15 mouse cellular contexts compared by ENCODE assay signal in the genomic region with DNA sequence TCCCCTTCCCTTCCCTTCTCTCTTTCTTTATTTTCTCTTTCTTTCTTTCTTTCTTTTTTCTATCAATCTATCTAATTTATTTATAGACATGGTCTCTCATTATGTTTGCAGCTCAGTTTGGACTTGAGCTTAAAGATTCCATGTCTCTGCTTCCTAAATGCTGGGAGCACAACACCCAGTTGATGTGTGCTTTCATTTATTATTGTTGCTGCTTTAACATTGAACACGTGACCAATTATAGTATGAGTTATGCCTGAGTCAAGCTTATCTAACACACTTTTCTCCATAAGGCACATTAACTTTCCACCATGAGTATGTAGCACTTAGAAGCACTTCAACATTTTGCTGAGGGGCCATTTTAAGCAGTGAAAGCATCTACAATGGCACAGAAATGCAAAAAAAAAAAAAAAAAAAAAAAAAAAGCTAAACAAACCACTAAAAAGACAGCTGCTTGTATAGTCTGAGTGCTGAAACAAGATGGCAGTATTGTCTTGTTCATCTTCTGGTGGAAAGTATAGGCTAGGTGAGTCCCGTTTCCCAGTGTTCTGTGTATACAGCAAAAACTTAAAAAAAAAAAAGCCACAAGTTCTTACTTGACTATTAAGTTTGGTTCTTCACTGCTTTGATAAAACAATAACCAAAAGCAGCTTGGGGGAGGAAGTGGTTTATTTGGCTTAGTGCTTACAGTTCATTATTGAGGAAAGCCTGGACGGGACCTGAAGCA. TPM values are rescaled to one million over a fixed set of nuclear protein-coding genes. Genes with fewer than 3 reads are reported as not detected.
A peak's percentile ranks its signal among the peaks of the same experiment; 100 is the strongest.
DNase-seq lines count a peak whose midpoint lies in the region; ATAC-seq and TF ChIP-seq lines count a peak whose summit lies in the region.
"Had no signal": no experiment of that assay in that cellular context is flagged by ENCODE, and none has a peak within 500 bp of the region (broad histone marks: within the 10 kb centered on the region; RNA-seq: fewer than 3 reads in every experiment).

No protein-coding gene starts in this region.

- H3K36me3 ChIP-seq in kidney, embryonic 16.5 days (ENCODE audit: insufficient read depth, low read length), result no peaks in the 10 kb centered on the region
- H3K36me3 ChIP-seq in C2C12 (ENCODE audit: control insufficient read depth, insufficient read depth), result no peaks in the 10 kb centered on the region
- no peaks in the 10 kb centered on the region for H3K36me3 ChIP-seq in liver, embryonic 15.5 days (replicated peaks)
- H3K36me3 ChIP-seq: forebrain, embryonic 15.5 days; kidney, embryonic 15.5 days had no signal

- no peak overlapping the region for H3K9ac ChIP-seq in kidney, embryonic 16.5 days (replicated peaks; ENCODE audit: low read length)
- peak overlapping the region; percentile 13; the same call in 1 of the 2 replicates for H3K9ac ChIP-seq in liver, embryonic 15.5 days
- H3K9ac ChIP-seq: forebrain, embryonic 15.5 days; kidney, embryonic 15.5 days had no signal

- TF ChIP-seq CTCF in C2C12 (IDR thresholded peaks at IDR 0.05; ENCODE audit: control insufficient read depth, insufficient read depth, insufficient read length), result no peak

- no peak overlapping the region for H3K4me2 ChIP-seq in kidney, embryonic 16.5 days (replicated peaks; ENCODE audit: low read depth, low read length)
- H3K4me2 ChIP-seq in liver, embryonic 15.5 days, result peak overlapping the region; percentile 50
- H3K4me2 ChIP-seq: forebrain, embryonic 15.5 days; kidney, embryonic 15.5 days had no signal

- no peaks in the 10 kb centered on the region for H3K9me3 ChIP-seq in kidney, embryonic 16.5 days (ENCODE audit: low read length)
- H3K9me3 ChIP-seq in liver, embryonic 15.5 days (replicated peaks), result no peaks in the 10 kb centered on the region
- H3K9me3 ChIP-seq: forebrain, embryonic 15.5 days; kidney, embryonic 15.5 days had no signal

- peaks cover 5% of the 10 kb centered on the region for H3K4me1 ChIP-seq in kidney, embryonic 16.5 days (ENCODE audit: insufficient read depth, low read length)
- H3K4me1 ChIP-seq in liver, embryonic 15.5 days (replicated peaks), result peaks cover 40% of the 10 kb centered on the region
- H3K4me1 ChIP-seq: forebrain, embryonic 15.5 days; kidney, embryonic 15.5 days had no signal

- no peak for ATAC-seq in kidney, embryonic 16.5 days (ENCODE audit: low FRiP score, low TSS enrichment)
- ATAC-seq in activated CD4-positive, CD25-positive, alpha-beta regulatory T cell, adult 4 months, result peak; percentile 62
- no peak for ATAC-seq in liver, embryonic 15.5 days (ENCODE audit: insufficient read depth)
- ATAC-seq: forebrain, embryonic 15.5 days had no signal

- H3K27ac ChIP-seq in kidney, embryonic 16.5 days (ENCODE audit: low read length), result no peak overlapping the region
- peak overlapping the region; percentile 55 for H3K27ac ChIP-seq in liver, embryonic 15.5 days (replicated peaks)
- H3K27ac ChIP-seq: forebrain, embryonic 15.5 days; kidney, embryonic 15.5 days; macrophage had no signal

- DNase-seq in kidney, adult 9 months, result peak; percentile 47
- DNase-seq in adrenal gland, adult 8-10 months, result no peak
- no peak for DNase-seq in layer of hippocampus, adult 9-10 months (ENCODE audit: low spot score)
- DNase-seq in right cerebral cortex, postnatal 25 days, result no peak
- DNase-seq: embryo, embryonic 11 days; heart, postnatal 36 days; retina, postnatal 1 day; thymus, postnatal 14 days had no signal

- 82% methylated on average over 3 of the region's 3 CpGs for WGBS in kidney, embryonic 16.5 days
- 48% methylated on average over 3 of the region's 3 CpGs for WGBS in liver, embryonic 15.5 days (ENCODE audit: insufficient replicate concordance)

- no peak overlapping the region for H3K4me3 ChIP-seq in kidney, embryonic 16.5 days (ENCODE audit: low read length)
- no peak overlapping the region for H3K4me3 ChIP-seq in C2C12 (ENCODE audit: insufficient read depth, poor library complexity, severe bottlenecking)
- H3K4me3 ChIP-seq in liver, embryonic 15.5 days (replicated peaks), result 0 out of 2 replicates have a peak overlapping the region, but pooled peaks have one; percentile 2
- H3K4me3 ChIP-seq: forebrain, embryonic 15.5 days; kidney, embryonic 15.5 days had no signal

- no peaks in the 10 kb centered on the region for H3K79me3 ChIP-seq in C2C12 (ENCODE audit: low read depth)

- H3K79me2 ChIP-seq in C2C12 (ENCODE audit: control insufficient read depth, insufficient read depth), result peaks cover 7% of the 10 kb centered on the region

- no peak overlapping the region for H3ac ChIP-seq in C2C12 (ENCODE audit: control insufficient read depth, insufficient read length, low read depth)

- no peaks in the 10 kb centered on the region for H3K27me3 ChIP-seq in kidney, embryonic 16.5 days (ENCODE audit: insufficient read depth, low read length)
- H3K27me3 ChIP-seq in C2C12 (ENCODE audit: control insufficient read depth, insufficient read depth, insufficient read length), result no peaks in the 10 kb centered on the region
- no peaks in the 10 kb centered on the region for H3K27me3 ChIP-seq in liver, embryonic 15.5 days
- H3K27me3 ChIP-seq: forebrain, embryonic 15.5 days; kidney, embryonic 15.5 days had no signal

TF ChIP-seq in C2C12, 6 proteins besides CTCF, POLR2A, EP300 and RAD21:
- TF ChIP-seq MYOG (IDR thresholded peaks at IDR 0.05; ENCODE audit: control insufficient read depth, extremely low read depth, insufficient read length), result no peak
- no peak for TF ChIP-seq FOSL1 (IDR thresholded peaks at IDR 0.05; ENCODE audit: insufficient read depth, low read length, poor library complexity, severe bottlenecking)
- TF ChIP-seq CEBPB (IDR thresholded peaks at IDR 0.05; ENCODE audit: low read depth), result no peak
- TF ChIP-seq USF1 (IDR thresholded peaks at IDR 0.05; ENCODE audit: low read depth), result peak; percentile 88
- no peak for TF ChIP-seq MYOD1 (IDR thresholded peaks at IDR 0.05; ENCODE audit: control insufficient read depth, insufficient read length, low read depth)

RNA-seq across cellular contexts. Expression of a gene that starts 41.3 kb away (rescaled TPM):
- 3.2 and 4.5 TPM in 2 replicates for polyA plus RNA-seq in kidney, embryonic 16.5 days (2015; fragmentation: Nextera tagmentation; extraction: Ambion mirVana)
- 4.8 TPM for polyA plus RNA-seq in C2C12 (2012; fragmentation: generic; extraction: Trizol)
- polyA plus RNA-seq in activated CD4-positive, CD25-positive, alpha-beta regulatory T cell, adult 4 months (2017; shearing (Covaris generic)), result 1 to 10 TPM; 2.6 to 4.7 TPM
- 2.3 and 2.4 TPM in 2 replicates for polyA plus RNA-seq in liver, embryonic 15.5 days (2015; fragmentation: Nextera tagmentation; extraction: Ambion mirVana)
- total RNA-seq in adrenal gland, adult 8-10 months (2022), result 10 to 100 TPM; 27.3 to 38.2 (median 32.2) TPM
